Mouse (Mus musculus) CD4-positive naive resting alpha-beta T cell, adult 57 days (primary cell): ENCODE data around the gene Stx11. TPM values are rescaled to one million over a fixed set of nuclear protein-coding genes. Genes with fewer than 3 reads are reported as not detected.

ENCODE experiments used
- total RNA-seq: library from RNA; stranded (reverse); gene quantifications from one replicate; pipeline ENCODE4 v1.2.4, GENCODE M21; 2023

The Stx11 gene
- total RNA-seq = 4.8 TPM

GRCm38 (mm10) chr10:12964151-12965075, at the start of gene Stx11:
Gene Stx11, minus strand, starts transcription at chr10:12964298.

GRCm38 (mm10) chr10:13005043-13005442, 40.9 kb upstream of the Stx11 start, which contains the start of gene Sf3b5:
Gene Sf3b5, plus strand, starts transcription at chr10:13005343.

Other genes with a start within 250 kb of the Stx11 start
- gene Utrn, start 94.9 kb downstream of the Stx11 start, total RNA-seq = 459 TPM
- gene Sf3b5, start 41.0 kb upstream of the Stx11 start, total RNA-seq = 9.5 TPM
- 1.4 TPM for gene Plagl1, start 96.2 kb upstream of the Stx11 start, total RNA-seq
- gene Zc2hc1b, start 213.7 kb upstream of the Stx11 start, total RNA-seq = not detected
- 64.6 TPM for gene Ltv1, start 228.9 kb upstream of the Stx11 start, total RNA-seq